Mouse (Mus musculus): ENCODE measurements around the gene Icam2.

The Icam2 gene

GRCm38 (mm10) chr11:106391546-106392188 lies 3.8 kb upstream of the Icam2 start:
- peak; percentile 89 for ATAC-seq (ENCODE audit: low TSS enrichment)

- no peak for ATAC-seq (ENCODE audit: low TSS enrichment)
Measured at GRCm38 (mm10) chr11:106390757-106391156, 2.9 kb upstream of the Icam2 start.

- no peak for ATAC-seq (ENCODE audit: low TSS enrichment)
Measured at GRCm38 (mm10) chr11:106389611-106390010, 1.7 kb upstream of the Icam2 start.

- no peak for ATAC-seq (ENCODE audit: low TSS enrichment)
Measured at GRCm38 (mm10) chr11:106387020-106387419, 855 bp downstream of the Icam2 start.

GRCm38 (mm10) chr11:106386409-106386808 lies 1.5 kb downstream of the Icam2 start:
- no peak for ATAC-seq (ENCODE audit: low TSS enrichment)

- ATAC-seq (ENCODE audit: low TSS enrichment) = no peak
Measured at GRCm38 (mm10) chr11:106383051-106383790, 4.7 kb downstream of the Icam2 start.

- ATAC-seq (ENCODE audit: low TSS enrichment) = no peak
Measured at GRCm38 (mm10) chr11:106382424-106382823, 5.5 kb downstream of the Icam2 start.

GRCm38 (mm10) chr11:106381883-106382282 lies 6.0 kb downstream of the Icam2 start:
- ATAC-seq (ENCODE audit: low TSS enrichment) = no peak

GRCm38 (mm10) chr11:106381011-106381410 lies 6.9 kb downstream of the Icam2 start:
- no peak for ATAC-seq (ENCODE audit: low TSS enrichment)

GRCm38 (mm10) chr11:106374979-106375378 lies 12.9 kb downstream of the Icam2 start:
- no peak for ATAC-seq (ENCODE audit: low TSS enrichment)

GRCm38 (mm10) chr11:106374559-106374958 lies 13.3 kb downstream of the Icam2 start:
- ATAC-seq (ENCODE audit: low TSS enrichment) = no peak

- no peak for ATAC-seq (ENCODE audit: low TSS enrichment)
Measured at GRCm38 (mm10) chr11:106373998-106374397, 13.9 kb downstream of the Icam2 start.

- peak; percentile 79 for ATAC-seq (ENCODE audit: low TSS enrichment)
Measured at GRCm38 (mm10) chr11:106366316-106366715, 21.6 kb downstream of the Icam2 start.

- ATAC-seq (ENCODE audit: low TSS enrichment) = no peak
Measured at GRCm38 (mm10) chr11:106365366-106365765, 22.5 kb downstream of the Icam2 start, which contains the start of gene Prr29. Gene Prr29 (plus strand): TSS chr11:106365472.

- peak; percentile 57; the same call in 1 of the 2 replicates for ATAC-seq (ENCODE audit: low TSS enrichment)
Measured at GRCm38 (mm10) chr11:106364712-106365111, 23.2 kb downstream of the Icam2 start.

- ATAC-seq (ENCODE audit: low TSS enrichment) = no peak
Measured at GRCm38 (mm10) chr11:106359350-106359749, 28.5 kb downstream of the Icam2 start.

GRCm38 (mm10) chr11:106355382-106356128 lies 32.3 kb downstream of the Icam2 start:
- ATAC-seq (ENCODE audit: low TSS enrichment) = no peak

GRCm38 (mm10) chr11:106354181-106354580 lies 33.7 kb downstream of the Icam2 start:
- ATAC-seq (ENCODE audit: low TSS enrichment) = no peak

GRCm38 (mm10) chr11:106353188-106353587 lies 34.7 kb downstream of the Icam2 start, which contains the start of gene Scn4a:
Gene Scn4a (minus strand): TSS chr11:106353288.
- no peak for ATAC-seq (ENCODE audit: low TSS enrichment)

GRCm38 (mm10) chr11:106351941-106352340 lies 35.9 kb downstream of the Icam2 start:
- ATAC-seq (ENCODE audit: low TSS enrichment) = no peak

GRCm38 (mm10) chr11:106351253-106351652 lies 36.6 kb downstream of the Icam2 start:
- no peak for ATAC-seq (ENCODE audit: low TSS enrichment)

GRCm38 (mm10) chr11:106350853-106351252 lies 37.0 kb downstream of the Icam2 start:
- no peak for ATAC-seq (ENCODE audit: low TSS enrichment)

Data from frontal cortex, adult (tissue).